Mouse (Mus musculus): ENCODE results near the gene Slc38a9. TPM values are rescaled to one million over a fixed set of nuclear protein-coding genes. Genes with fewer than 3 reads are reported as not detected.
"Not testable (repeated sequence)": the region's sequence is repeated elsewhere in the genome, so short reads cannot be mapped to it uniquely, and the experiment has no call there.

The Slc38a9 gene
- total RNA-seq, 2 experiments from 2014 or later: 26.5 to 26.8 TPM

GRCm38 (mm10) chr13:112701256-112701655 is 40.7 kb downstream of the Slc38a9 start:
- no peak for TF ChIP-seq CTCF (conservative IDR thresholded peaks at IDR 0.05)
- Histone ChIP-seq H3K27ac (no peak overlapping the region), H3K4me3 (no peak overlapping the region)
- DNase-seq (ENCODE audit: low spot score in 2 of 2): no peak

- Histone ChIP-seq H3K4me3 (no peak overlapping the region), H3K27ac (no peak overlapping the region)
- no peak for TF ChIP-seq CTCF (conservative IDR thresholded peaks at IDR 0.05)
- DNase-seq (ENCODE audit: low spot score in 2 of 2): no peak
Measured at GRCm38 (mm10) chr13:112706351-112706750, 45.8 kb downstream of the Slc38a9 start.

- TF ChIP-seq CTCF (conservative IDR thresholded peaks at IDR 0.05): no peak
- Histone ChIP-seq H3K27ac (no peak overlapping the region), H3K4me3 (no peak overlapping the region)
- no peak for DNase-seq (ENCODE audit: low spot score in 2 of 2)
Measured at GRCm38 (mm10) chr13:112720078-112720736, 59.7 kb downstream of the Slc38a9 start.

GRCm38 (mm10) chr13:112721946-112722729 is 61.6 kb downstream of the Slc38a9 start:
- H3K27ac ChIP-seq: peak overlapping the region; percentile 83
- no peak for TF ChIP-seq CTCF (conservative IDR thresholded peaks at IDR 0.05)
- H3K4me3 ChIP-seq: no peak overlapping the region
- DNase-seq (ENCODE audit: low spot score in 2 of 2): peak; percentile 32 to 69

GRCm38 (mm10) chr13:112724260-112724659 is 63.7 kb downstream of the Slc38a9 start:
- DNase-seq (ENCODE audit: low spot score in 2 of 2); H3K4me3 ChIP-seq: not testable (repeated sequence)

GRCm38 (mm10) chr13:112726002-112726401 is 65.5 kb downstream of the Slc38a9 start:
- DNase-seq (ENCODE audit: low spot score in 2 of 2): no peak
- no peak overlapping the region for H3K27ac ChIP-seq
- no peak overlapping the region for H3K4me3 ChIP-seq
- no peak for TF ChIP-seq CTCF (conservative IDR thresholded peaks at IDR 0.05)

More at GRCm38 (mm10) chr13:112724260-112724659, 63.7 kb downstream of the Slc38a9 start:
- H3K27ac ChIP-seq: peak overlapping the region; percentile 21

GRCm38 (mm10) chr13:112733311-112733710 is 72.8 kb downstream of the Slc38a9 start:
- TF ChIP-seq CTCF (conservative IDR thresholded peaks at IDR 0.05): no peak
- Histone ChIP-seq H3K4me3 (no peak overlapping the region), H3K27ac (no peak overlapping the region)
- no peak for DNase-seq (ENCODE audit: low spot score in 2 of 2)

GRCm38 (mm10) chr13:112734906-112735713 is 74.6 kb downstream of the Slc38a9 start:
- no peak for TF ChIP-seq CTCF (conservative IDR thresholded peaks at IDR 0.05)
- no peak for DNase-seq (ENCODE audit: low spot score in 2 of 2)
- Histone ChIP-seq H3K4me3 (no peak overlapping the region), H3K27ac (no peak overlapping the region)

GRCm38 (mm10) chr13:112736407-112736806 is 75.9 kb downstream of the Slc38a9 start:
- Histone ChIP-seq H3K27ac (no peak overlapping the region), H3K4me3 (no peak overlapping the region)
- no peak for DNase-seq (ENCODE audit: low spot score in 2 of 2)
- no peak for TF ChIP-seq CTCF (conservative IDR thresholded peaks at IDR 0.05)

- TF ChIP-seq CTCF (conservative IDR thresholded peaks at IDR 0.05): no peak
- no peak for DNase-seq (ENCODE audit: low spot score in 2 of 2)
- H3K27ac ChIP-seq: no peak overlapping the region
Measured at GRCm38 (mm10) chr13:112737110-112737509, 76.6 kb downstream of the Slc38a9 start.

GRCm38 (mm10) chr13:112738005-112738404 is 77.5 kb downstream of the Slc38a9 start:
- no peak for TF ChIP-seq CTCF (conservative IDR thresholded peaks at IDR 0.05)

More at GRCm38 (mm10) chr13:112737110-112737509, 76.6 kb downstream of the Slc38a9 start:
- H3K4me3 ChIP-seq: no peak overlapping the region

GRCm38 (mm10) chr13:112740073-112740472 is 79.5 kb downstream of the Slc38a9 start:
- DNase-seq (ENCODE audit: low spot score in 2 of 2): no peak
- no peak overlapping the region for H3K4me3 ChIP-seq
- H3K27ac ChIP-seq: no peak overlapping the region
- TF ChIP-seq CTCF (conservative IDR thresholded peaks at IDR 0.05): no peak

More at GRCm38 (mm10) chr13:112738005-112738404, 77.5 kb downstream of the Slc38a9 start:
- DNase-seq (ENCODE audit: low spot score in 2 of 2): no peak
- Histone ChIP-seq H3K4me3 (no peak overlapping the region), H3K27ac (no peak overlapping the region)

All from layer of hippocampus, adult 2 months (tissue).